Mouse (Mus musculus) myocyte (in vitro differentiated cells): Measurements from ENCODE around the gene BC024978. TPM values are rescaled to one million over a fixed set of nuclear protein-coding genes. Genes with fewer than 3 reads are reported as not detected.

Experiments
- H3K27me3 ChIP-seq: one replicate; pipeline ENCODE4 v1.6.1; 2011; ENCODE audit not compliant: control insufficient read depth, insufficient read depth, insufficient read length
- H3K36me3 ChIP-seq: one replicate; pipeline ENCODE4 v1.6.1; 2011; ENCODE audit not compliant: control insufficient read depth, insufficient read depth
- H3K4me2 ChIP-seq: one replicate; pipeline ENCODE4 v1.6.1; 2011; ENCODE audit warnings: low read depth, control low read depth
- H3K4me3 ChIP-seq: one replicate; pipeline ENCODE4 v1.5.1; 2011; ENCODE audit warnings: mild to moderate bottlenecking, control low read depth, moderate library complexity
- H3K79me2 ChIP-seq: one replicate; pipeline ENCODE4 v1.6.1; 2011; ENCODE audit not compliant: control insufficient read depth, insufficient read depth
- H3ac ChIP-seq: one replicate; pipeline ENCODE4 v1.6.1; 2011; ENCODE audit not compliant: control insufficient read depth, insufficient read length
- CEBPB ChIP-seq: IDR thresholded peaks from 2 replicates; pipeline ENCODE4 v1.6.1; 2011; ENCODE audit warnings: mild to moderate bottlenecking, moderate library complexity; ENCODE audit not compliant: poor library complexity, insufficient read depth, severe bottlenecking
- E2F4 ChIP-seq: IDR thresholded peaks from one replicate; pipeline ENCODE4 v1.6.1; 2011; ENCODE audit warnings: mild to moderate bottlenecking, control low read depth, moderate library complexity; ENCODE audit not compliant: insufficient read depth
- MAX ChIP-seq: IDR thresholded peaks from one replicate; pipeline ENCODE4 v1.6.1; 2011; ENCODE audit warnings: low read depth, mild to moderate bottlenecking, control low read depth
- MYOD1 ChIP-seq, 3 experiments: IDR thresholded peaks; one replicate each; pipeline ENCODE4 v1.6.1; 2011; ENCODE audit warnings: control low read depth in 2 of 3, low read depth in 2 of 3, mild to moderate bottlenecking in 2 of 3, moderate library complexity in 1 of 3; ENCODE audit not compliant: insufficient read length in 2 of 3, control insufficient read depth in 1 of 3
- MYOG ChIP-seq, 3 experiments: IDR thresholded peaks; one replicate each; pipeline ENCODE4 v1.6.1; 2011; ENCODE audit warnings: control low read depth in 2 of 3, low read depth in 2 of 3, mild to moderate bottlenecking in 2 of 3; ENCODE audit not compliant: insufficient read length in 2 of 3, control insufficient read depth in 1 of 3, insufficient read depth in 1 of 3
- POLR2A ChIP-seq: IDR thresholded peaks from one replicate; pipeline ENCODE4 v1.6.1; 2011; ENCODE audit warnings: low read depth, mild to moderate bottlenecking, control low read depth, moderate library complexity; ENCODE audit not compliant: insufficient read length
- POLR2AphosphoS2 ChIP-seq: IDR thresholded peaks from one replicate; pipeline ENCODE4 v1.6.1; 2011; ENCODE audit warnings: low read depth, control low read depth; ENCODE audit not compliant: insufficient read length
- REST ChIP-seq: IDR thresholded peaks from one replicate; pipeline ENCODE4 v1.6.1; 2011; ENCODE audit warnings: mild to moderate bottlenecking, control low read depth, moderate library complexity; ENCODE audit not compliant: insufficient read depth, insufficient read length
- SRF ChIP-seq: IDR thresholded peaks from one replicate; pipeline ENCODE4 v1.6.1; 2011; ENCODE audit warnings: low read depth; ENCODE audit not compliant: control insufficient read depth, insufficient read length
- TCF12 ChIP-seq: IDR thresholded peaks from one replicate; pipeline ENCODE4 v1.6.1; 2011; ENCODE audit warnings: mild to moderate bottlenecking, control low read depth; ENCODE audit not compliant: poor library complexity, insufficient read depth, severe bottlenecking
- TCF3 ChIP-seq: IDR thresholded peaks from one replicate; pipeline ENCODE4 v1.6.1; 2011; ENCODE audit warnings: low read depth, control low read depth; ENCODE audit not compliant: insufficient read length
- USF1 ChIP-seq: IDR thresholded peaks from one replicate; pipeline ENCODE4 v1.6.1; 2011; ENCODE audit warnings: low read depth, mild to moderate bottlenecking, control low read depth, moderate library complexity
- polyA plus RNA-seq: library from polyadenylated mRNA; unstranded; fragments of >200 nt; fragmentation: generic; extraction: Trizol; gene quantifications from one replicate; pipeline ENCODE4 v1.2.1, GENCODE M21; 2012; ENCODE audit warnings: missing spikeins

Gene BC024978
- polyA plus RNA-seq, 1 experiment: 5.2 TPM

- no peak overlapping the region for H3K4me3 ChIP-seq
- TF ChIP-seq TCF3: no peak
- no peak for TF ChIP-seq POLR2A
- TF ChIP-seq POLR2AphosphoS2: no peak
- TF ChIP-seq USF1: no peak
- TF ChIP-seq MYOD1 (IDR thresholded peaks at IDR 0.05; ENCODE audit: control insufficient read depth in 1 of 3, insufficient read length in 2 of 3, low read depth in 2 of 3): no peak
- H3K79me2 ChIP-seq: peaks cover 27% of the 10 kb centered on the region
- H3K36me3 ChIP-seq: peaks cover 43% of the 10 kb centered on the region
- no peaks in the 10 kb centered on the region for H3K27me3 ChIP-seq
- no peak overlapping the region for H3K4me2 ChIP-seq
- no peak overlapping the region for H3ac ChIP-seq
Measured at GRCm38 (mm10) chr7:27189271-27189931, 6.2 kb upstream of the BC024978 start.

DNA sequence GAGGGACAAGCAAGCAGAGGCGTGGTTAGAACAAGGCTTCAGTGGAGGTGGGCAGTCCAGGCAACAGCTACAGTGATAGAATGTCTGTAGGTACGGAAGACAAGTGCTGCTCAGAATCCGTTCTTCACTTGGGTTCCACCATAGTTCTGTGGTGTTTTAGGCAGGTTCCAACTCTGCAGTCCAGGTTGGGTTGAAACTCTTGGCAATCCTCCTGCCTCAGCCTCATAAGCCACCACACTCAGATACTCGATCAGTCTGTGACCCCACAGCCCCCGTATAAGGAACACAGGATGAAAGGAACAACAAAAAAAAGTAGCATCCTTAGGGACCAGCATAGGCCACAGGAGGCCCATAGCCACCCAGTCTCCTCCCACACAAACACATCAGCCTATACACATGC, 3.1 kb upstream of the BC024978 start:
- no peak overlapping the region for H3K4me3 ChIP-seq
- H3K4me2 ChIP-seq: no peak overlapping the region
- H3K79me2 ChIP-seq: peaks cover 38% of the 10 kb centered on the region
- no peak for TF ChIP-seq TCF3
- TF ChIP-seq TCF12: no peak
- TF ChIP-seq CEBPB: no peak
- no peak for TF ChIP-seq MYOD1 (IDR thresholded peaks at IDR 0.05; ENCODE audit: control insufficient read depth in 1 of 3, insufficient read length in 2 of 3, low read depth in 2 of 3)
- no peak for TF ChIP-seq SRF
- TF ChIP-seq USF1: no peak
- TF ChIP-seq REST: no peak
- no peak for TF ChIP-seq POLR2AphosphoS2
- no peak for TF ChIP-seq E2F4
- no peak for TF ChIP-seq MAX
- no peak overlapping the region for H3ac ChIP-seq
- no peaks in the 10 kb centered on the region for H3K27me3 ChIP-seq
- H3K36me3 ChIP-seq: peaks cover 37% of the 10 kb centered on the region

DNA sequence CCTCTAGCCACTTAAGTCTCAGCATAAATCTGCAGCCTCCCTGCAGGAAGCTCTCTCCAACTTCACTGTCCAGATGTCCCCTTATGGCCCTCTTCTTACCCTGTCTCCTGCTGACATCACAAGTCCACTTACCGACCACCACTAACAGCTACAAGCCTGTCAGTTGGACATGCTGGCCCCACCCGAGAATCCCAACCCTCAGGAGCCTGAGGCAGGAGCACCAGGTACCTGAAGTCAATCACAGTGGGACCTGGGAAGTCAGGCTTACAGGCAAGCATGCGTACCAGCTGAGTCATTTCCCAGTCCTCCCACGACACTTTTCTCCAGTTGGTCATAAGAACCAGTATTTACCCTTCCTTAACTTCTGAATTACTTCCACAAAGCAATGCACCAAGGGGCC, 1.9 kb upstream of the BC024978 start:
- no peak overlapping the region for H3ac ChIP-seq
- H3K4me3 ChIP-seq: peak overlapping the region; percentile 80
- TF ChIP-seq POLR2AphosphoS2 (no peak), TCF3 (no peak), SRF (no peak), POLR2A (no peak), MAX (no peak), USF1 (no peak), E2F4 (no peak), CEBPB (no peak), TCF12 (no peak)
- H3K4me2 ChIP-seq: peak overlapping the region; percentile 42
- peaks cover 38% of the 10 kb centered on the region for H3K79me2 ChIP-seq
- H3K36me3 ChIP-seq: peaks cover 32% of the 10 kb centered on the region
- no peaks in the 10 kb centered on the region for H3K27me3 ChIP-seq

DNA sequence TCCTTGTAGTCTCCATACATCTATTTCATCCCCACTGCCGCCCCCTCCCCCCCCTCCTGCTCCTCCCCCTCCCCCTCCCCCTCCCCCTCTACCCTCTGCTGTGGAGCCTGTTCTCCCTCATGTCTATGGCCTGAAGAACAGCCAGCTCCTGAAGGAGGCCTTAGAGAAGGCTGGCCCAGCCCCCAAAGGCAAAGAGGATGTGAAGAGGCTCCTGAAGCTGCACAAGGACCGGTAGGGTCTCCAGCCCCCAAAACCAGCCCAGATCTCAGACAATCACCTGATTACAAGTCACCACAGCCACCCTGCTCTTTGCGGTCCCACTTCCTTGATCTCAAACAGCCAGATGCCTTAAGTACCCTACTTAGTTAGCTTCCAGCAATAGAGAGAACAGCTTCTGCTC, 1.6 kb downstream of the BC024978 start:
- H3ac ChIP-seq: no peak overlapping the region
- no peaks in the 10 kb centered on the region for H3K27me3 ChIP-seq
- peaks cover 9% of the 10 kb centered on the region for H3K36me3 ChIP-seq
- peaks cover 32% of the 10 kb centered on the region for H3K79me2 ChIP-seq
- peak overlapping the region; percentile 80 for H3K4me3 ChIP-seq
- no peak for TF ChIP-seq E2F4
- no peak for TF ChIP-seq REST
- TF ChIP-seq TCF3: no peak
- TF ChIP-seq MYOG (IDR thresholded peaks at IDR 0.05; ENCODE audit: control insufficient read depth in 1 of 3, insufficient read depth in 1 of 3, insufficient read length in 2 of 3, low read depth in 2 of 3): no peak
- TF ChIP-seq SRF: no peak
- no peak for TF ChIP-seq CEBPB
- TF ChIP-seq POLR2A: no peak
- TF ChIP-seq TCF12: no peak
- no peak for TF ChIP-seq MYOD1 (IDR thresholded peaks at IDR 0.05; ENCODE audit: control insufficient read depth in 1 of 3, insufficient read length in 2 of 3, low read depth in 2 of 3)
- TF ChIP-seq USF1: no peak
- TF ChIP-seq MAX: no peak
- no peak for TF ChIP-seq POLR2AphosphoS2
- H3K4me2 ChIP-seq: no peak overlapping the region

GRCm38 (mm10) chr7:27197634-27198033, 2.1 kb downstream of the BC024978 start:
- H3K4me2 ChIP-seq: no peak overlapping the region
- no peak overlapping the region for H3ac ChIP-seq
- no peaks in the 10 kb centered on the region for H3K27me3 ChIP-seq
- H3K79me2 ChIP-seq: peaks cover 28% of the 10 kb centered on the region
- no peak for TF ChIP-seq MYOG (IDR thresholded peaks at IDR 0.05; ENCODE audit: control insufficient read depth in 1 of 3, insufficient read depth in 1 of 3, insufficient read length in 2 of 3, low read depth in 2 of 3)
- TF ChIP-seq CEBPB: no peak
- no peak for TF ChIP-seq USF1
- no peak for TF ChIP-seq TCF12
- H3K36me3 ChIP-seq: peaks cover 6% of the 10 kb centered on the region
- H3K4me3 ChIP-seq: no peak overlapping the region
